Mouse (Mus musculus) spleen, adult 12 weeks (tissue): ENCODE measurements around the gene Nckap5.

Experiments
- DNase-seq: peaks from one replicate; pipeline ENCODE4 v3.0.0; 2022; ENCODE audit warnings: low spot score

The Nckap5 gene

DNA sequence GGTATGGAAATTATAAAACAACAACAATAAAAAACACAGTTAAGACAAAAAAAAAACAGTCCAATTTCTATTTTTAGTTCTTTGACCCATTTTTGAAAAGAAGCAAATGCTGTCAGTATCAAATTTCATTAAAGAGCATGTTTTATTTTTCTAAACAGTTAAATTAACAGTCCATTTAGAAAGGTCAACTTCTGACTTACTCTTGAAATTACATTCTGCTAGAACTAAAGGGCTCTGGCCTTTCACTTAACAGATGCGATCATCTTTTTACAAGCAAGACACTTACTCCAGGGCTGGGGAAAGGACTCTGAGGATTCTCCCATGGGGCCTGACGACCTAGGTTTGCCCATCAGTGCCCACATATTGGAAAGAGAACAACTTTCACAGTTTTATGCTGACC is 359.2 kb downstream of the Nckap5 start:
- no peak for DNase-seq

DNA sequence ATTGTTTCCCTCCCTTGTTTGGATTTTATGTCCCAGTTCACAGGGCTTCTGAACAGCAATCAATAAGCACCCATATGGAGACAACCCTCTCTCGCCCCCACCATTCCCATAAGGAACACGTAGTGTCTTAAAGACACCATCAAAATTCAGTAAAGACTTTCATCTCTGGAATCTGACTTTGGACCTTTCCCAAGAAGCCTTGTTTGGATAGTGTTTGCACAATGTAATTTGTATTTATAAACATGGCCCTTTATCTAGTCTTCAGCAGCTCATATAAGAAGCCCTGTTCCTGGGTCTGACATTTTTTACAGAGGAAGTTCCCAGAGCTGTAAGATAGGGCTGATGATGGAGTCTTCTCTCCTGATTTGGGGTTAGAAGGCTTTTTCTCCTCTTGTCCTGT is 359.7 kb downstream of the Nckap5 start:
- no peak for DNase-seq

DNA sequence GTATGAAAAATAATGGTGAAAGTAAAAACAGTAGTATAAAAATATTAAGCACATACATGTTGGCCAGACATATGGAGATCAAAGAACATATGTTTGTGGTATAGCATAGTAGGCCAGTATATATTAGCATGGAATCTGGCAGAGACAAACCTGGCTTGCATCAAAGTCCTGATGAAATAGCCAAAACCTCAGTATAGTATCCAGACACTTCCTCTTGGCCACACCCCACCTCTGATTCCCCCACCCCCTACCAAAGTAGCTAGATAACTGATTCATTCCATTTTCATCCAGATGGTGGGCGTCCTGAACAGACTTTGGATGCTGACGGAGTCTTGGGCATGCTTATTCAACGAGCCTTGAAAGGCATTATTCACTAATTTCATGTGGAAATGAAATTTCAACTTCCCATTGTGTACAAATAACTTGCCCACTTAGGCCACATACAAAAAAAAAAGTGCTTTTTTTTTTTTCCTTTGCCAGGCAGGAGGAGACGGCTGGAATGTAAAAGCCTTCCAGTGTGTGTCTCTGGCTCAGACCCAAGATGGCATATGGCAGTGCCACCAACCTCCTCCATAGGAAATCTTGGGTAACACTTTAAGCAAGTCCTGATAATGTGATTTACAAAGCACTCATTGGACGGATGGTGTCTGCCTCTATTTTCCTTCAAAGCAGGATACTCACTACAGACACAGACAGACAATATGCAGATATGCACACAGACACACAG is 360.6 kb downstream of the Nckap5 start:
- no peak for DNase-seq

DNA sequence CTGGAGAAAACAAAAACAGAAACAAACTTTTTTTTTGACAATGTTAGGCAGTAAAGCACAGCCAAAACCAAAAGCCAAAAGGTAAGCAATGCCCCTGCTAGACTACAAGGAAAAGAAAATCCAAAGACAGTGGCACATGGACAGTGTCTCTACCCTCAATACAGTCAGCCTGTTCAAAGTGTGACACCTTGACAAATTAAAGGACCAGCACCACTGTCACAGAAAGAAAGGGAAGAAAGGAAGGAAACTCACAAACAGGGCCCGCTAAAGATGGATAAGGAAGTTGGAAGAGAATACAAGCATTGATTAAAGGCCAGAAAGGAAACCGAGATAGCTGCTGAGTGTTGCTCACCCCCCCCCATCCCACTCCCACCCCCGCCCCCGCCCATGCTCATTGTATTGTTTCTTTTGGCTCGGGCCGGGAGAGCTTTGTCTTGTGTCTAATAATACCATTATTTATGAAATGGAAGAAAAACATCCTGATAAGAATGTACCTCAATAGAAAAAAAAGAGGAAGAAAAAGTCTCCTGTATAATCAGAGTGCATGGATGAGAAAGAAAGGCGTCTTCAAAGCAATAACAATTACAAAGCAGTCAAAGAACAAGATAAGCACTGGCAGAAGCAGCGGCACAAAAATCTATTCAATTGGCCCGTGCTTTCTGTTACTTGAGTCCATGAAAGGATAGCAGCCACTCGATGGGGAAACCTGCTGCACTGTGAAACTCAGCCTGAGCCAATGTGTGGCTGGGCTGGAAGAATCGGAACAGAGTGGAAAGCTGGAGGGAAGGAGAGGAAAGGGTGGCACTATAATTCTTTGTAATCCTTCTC is 368.9 kb downstream of the Nckap5 start:
- DNase-seq, result no peak

DNA sequence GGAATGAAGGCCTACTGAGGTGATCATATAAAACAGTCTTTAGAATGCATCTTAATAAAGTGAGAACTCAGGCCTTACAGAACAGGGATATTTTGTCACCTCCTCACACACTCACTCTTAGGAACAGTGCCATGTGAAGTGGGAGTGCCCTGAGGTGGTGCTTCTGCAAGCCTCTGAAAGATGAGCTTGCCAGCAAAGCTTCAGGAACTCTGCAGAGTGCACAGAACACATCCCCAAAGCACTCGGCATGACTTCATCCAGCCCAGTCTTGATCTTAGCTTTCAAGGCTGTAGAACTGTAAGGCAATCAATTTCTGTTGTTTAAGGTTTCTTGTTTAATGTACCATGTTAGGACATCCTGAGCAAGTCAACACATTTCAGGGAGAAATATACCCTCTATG is 372.9 kb downstream of the Nckap5 start:
- DNase-seq, result no peak

DNA sequence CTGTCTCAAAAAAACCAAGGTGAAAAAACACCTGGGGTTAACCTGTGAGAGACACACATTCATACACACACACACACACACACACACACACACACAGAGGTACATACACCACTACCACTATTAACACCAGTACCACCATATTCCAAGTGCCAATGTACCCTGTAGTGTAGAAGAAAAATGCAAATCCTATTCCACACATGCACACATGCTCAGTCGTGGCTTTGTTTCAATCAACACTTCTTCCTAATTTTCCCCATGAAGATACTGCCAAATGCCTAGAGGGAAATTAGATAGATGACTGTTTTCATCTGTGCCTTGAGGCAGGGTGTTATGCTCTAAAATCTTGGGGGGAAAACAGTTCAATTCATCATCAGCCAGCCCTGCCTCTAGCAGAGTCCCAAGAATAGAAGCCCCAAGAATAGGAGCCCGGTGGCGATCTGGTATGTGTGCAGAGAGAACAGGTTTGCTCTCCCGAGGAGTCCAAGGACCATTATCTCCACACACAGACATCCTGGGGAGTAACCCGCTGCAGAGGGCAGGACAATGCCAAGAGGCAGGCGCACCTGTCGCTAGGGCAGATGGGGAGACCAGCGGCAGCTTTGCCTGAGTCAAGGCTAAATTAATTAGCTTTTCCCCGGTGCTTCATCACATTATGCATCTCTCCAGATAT is 376.0 kb downstream of the Nckap5 start:
- no peak for DNase-seq

DNA sequence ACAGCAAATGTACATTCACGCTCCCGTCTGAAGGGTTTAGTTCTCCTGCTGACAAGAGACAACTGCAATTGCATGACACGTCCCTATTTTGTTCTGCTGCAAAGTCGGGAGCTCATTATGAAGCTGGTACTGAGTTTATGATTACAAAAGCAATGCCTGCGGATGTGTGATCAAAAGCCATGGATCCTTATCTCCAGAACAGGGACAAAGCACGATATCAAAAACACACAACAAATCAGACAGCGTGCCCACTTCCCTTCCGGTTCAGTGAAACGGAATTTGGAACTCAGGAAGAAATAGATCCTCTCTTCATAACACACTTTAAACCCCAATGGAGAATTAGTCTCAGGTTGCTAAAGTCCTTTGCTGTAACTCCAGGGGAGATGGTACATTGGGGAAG is 379.1 kb downstream of the Nckap5 start:
- DNase-seq, result no peak

DNA sequence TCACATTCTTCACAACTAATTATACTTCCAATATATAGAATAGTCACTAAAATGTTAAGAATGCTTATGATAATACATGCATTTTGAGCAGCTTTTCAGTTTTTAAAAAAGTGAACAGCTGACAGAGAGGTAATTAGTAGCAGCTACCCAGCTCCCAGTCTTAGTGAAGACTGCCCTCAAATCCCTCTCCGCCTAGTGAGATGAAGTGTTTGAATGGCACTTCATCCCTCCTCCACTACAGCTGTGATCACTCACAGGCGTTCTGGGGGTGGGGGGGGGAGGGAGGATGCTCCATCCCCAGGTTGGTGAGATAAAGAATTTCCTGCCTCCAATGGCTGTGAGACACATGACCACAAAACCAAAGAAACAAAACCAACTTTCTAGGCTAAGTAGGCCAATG is 381.2 kb downstream of the Nckap5 start:
- DNase-seq, result no peak

DNA sequence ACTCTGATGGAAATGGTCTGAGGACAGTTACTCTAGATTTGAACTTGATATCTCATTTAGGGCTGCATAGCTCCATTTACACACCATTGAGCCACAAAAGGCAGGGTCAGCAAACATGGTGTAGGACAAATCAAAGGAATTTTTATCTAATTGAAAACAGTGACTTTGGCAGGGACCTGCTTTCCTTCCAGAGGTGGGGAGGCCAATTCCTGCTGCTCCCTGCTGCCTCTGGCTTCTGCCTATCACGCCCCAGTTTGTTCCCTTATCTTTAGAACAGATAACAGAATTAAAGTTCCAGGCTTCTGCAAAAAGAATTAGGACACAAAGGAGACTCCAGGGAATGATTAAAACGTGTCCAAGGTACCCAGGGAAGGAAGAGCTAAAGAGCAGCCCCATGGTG is 386.7 kb downstream of the Nckap5 start:
- no peak for DNase-seq

DNA sequence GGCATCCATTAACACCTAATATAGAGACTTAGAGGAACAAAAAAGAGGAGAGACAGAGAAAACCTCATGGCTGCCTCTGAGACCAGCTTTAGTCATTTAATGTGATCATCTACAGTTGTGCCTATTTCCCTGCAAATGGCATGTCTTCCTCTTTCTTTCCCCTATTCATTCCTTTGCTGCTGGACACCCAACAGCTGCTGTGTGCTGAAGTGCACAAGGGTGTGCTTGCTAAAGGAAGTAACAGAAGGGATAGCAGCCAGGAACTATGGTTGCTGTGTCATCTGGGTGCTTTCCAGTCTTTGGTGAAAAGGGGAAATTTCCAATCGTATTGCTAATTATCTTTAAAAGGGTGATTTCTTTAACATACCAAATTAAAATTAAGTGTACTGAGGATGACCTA is 387.9 kb downstream of the Nckap5 start:
- DNase-seq, result no peak

DNA sequence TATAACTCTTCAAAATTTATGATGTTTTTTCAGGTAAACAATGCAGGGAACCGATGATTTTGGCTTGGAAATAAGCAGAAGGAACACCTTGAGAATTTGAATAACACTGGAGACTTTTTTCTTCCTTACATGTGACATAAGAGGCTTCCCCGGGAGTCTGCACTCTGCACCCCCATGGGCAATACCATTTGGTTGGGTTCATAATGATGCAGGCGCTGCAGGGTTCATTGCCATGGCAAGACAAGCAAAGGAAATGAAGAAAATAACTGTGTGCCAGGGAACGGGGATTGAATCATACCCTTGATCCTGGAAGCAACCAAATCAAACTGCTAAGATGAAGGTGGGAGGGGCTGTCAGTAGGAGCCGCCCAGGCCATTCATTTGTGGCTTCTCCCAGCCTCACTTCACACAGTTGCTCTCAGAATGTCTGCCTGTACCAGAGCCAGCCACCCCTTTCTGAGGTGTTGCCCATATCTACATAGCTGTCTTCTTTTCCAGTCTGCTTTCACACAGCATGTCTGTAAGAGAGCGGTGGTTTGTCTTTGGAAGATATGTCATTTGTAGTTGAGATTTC is 392.5 kb downstream of the Nckap5 start:
- no peak for DNase-seq

DNA sequence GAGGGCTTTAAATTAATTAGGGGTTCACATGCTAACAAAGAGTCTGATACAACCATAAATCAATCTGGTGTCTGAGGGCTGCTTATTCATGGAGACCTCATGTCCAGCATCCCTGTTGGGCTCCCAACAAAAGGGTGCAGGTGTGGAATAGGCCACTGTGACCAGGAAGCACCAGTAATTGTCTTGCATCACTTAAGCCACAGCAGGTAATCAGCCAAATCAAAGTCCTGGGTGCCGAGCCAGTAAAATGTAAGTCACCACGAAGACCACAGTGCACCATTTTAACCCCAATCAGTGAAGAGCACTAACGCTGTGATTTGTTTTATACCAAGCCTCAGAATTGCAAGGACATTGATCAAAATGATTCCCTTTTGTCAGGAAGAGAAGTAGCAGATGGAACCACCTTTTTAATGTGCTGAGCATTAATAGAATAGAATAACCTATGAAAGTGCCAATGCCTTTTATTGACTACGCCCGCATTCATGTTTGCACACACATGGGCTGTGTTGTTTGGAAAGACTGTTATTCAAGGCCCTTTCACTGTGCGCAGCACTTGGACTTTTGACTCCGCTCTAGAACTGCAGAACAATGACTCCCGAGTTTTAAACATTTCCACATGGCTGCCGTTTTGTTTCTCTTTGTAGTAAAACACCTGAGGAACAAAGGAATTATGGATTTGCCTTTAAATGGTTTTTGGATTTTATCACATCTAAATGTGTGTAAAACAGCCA is 393.5 kb downstream of the Nckap5 start:
- no peak for DNase-seq

DNA sequence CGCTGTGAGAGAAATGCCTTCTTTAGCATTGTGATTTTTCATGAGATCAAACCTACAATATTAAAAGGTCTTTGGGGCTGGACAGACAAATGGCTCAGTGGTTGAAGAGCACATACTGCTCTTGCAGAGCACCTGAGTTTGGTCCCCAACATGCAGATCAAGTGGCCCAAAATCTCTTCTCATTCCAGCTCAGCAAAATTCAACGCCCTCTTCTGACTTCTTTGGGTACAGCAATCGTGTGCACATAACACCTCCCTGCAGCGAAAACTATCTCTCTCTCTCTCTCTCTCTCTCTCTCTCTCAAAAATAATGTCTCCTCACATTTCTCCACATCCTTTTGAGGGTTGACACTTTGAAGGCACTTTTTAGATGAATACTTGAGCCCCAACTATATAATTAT is 398.3 kb downstream of the Nckap5 start:
- DNase-seq, result no peak

DNA sequence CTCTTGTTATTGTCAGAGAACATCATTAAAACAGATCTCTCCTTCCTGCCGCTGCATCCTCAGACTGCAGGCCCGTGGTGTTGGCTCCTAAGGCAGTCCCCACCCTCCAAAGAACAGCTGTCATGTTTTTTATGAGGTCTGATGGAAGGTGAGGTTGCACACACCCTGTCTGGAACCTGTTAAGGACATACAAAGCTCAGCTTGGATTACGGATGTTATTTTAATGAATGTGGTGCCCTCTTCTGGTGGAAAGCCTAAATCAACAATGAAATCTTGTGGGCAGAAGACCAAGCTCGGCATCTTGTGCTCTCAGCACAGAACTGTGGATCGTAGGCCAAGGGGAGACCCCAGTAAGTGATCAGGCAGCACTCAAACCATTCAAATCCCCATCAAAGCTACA is 399.0 kb downstream of the Nckap5 start:
- DNase-seq, result no peak

DNA sequence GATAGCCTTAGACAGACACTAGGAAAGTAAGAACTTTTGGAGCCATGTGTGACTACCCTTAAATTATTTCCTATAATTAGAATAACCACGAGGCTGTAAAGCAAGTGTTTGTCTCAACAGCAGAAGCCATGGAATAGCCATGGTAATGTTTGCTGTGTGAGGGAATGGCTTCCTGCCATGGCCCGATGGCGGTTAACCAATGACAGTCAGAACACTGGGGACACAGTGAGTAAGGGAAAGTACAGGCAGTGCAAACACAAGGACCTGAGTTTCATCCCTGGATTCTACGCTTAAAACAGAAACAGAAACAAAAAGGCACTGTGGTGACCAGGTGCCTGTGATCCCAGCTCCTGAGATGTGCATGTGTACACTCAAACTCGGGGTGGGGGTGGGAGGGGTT is 419.2 kb downstream of the Nckap5 start:
- no peak for DNase-seq

DNA sequence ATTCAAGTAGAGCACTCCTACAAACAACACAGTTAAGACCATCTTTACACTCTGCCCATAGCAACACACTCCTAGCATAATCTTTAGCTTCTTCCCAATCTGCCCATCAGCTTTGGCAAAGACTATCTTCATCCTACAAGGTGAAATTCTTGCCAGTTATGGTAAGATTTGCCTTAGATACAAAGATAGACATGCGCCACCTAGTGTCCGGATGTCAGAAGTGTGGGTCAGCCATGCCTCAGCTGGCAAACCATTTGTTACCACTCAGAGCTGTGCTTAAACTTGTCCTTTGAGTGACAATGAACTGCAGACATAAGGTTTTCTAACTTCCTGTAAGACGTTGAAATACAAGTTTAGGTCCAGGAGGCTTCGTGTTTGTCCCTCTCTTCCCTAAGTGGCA is 422.7 kb downstream of the Nckap5 start:
- no peak for DNase-seq

DNA sequence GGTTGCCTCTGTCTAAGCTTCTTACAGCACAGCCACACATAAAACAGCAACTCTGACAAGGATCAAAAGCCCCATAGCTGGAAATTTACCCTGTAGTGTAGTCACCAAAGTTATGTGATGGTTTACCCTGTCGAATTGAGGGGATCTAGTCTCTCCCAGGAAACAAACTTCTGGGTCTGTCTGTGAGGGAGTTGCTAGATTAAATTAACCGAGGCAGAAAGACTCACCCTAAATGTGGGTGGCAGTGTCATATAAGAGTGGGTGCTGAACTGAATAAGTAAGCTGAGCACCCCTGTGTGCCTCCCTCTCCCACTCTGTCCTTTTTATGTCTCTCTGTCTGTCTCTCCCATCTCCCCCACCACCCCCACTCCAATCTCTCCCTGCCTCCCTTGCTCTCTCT is 425.1 kb downstream of the Nckap5 start:
- no peak for DNase-seq

DNA sequence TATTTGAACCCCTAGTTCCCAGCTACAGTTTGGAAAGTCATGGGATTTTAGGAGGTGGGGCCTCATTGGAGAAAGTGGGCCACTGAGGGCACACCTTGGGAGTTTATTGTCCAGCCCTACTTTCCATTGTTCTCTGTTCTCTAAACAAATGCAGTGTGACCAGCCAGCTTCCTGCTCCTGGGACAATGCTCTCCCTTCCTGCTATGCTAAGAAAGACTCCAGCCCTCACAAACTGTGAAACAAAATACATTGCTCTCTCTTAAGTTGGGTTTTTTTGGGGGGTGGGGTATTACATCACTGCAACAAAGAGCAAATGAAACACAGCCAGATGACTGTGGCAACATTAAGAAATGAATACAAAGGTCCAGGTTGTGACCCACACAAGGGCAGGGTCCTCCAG is 426.6 kb downstream of the Nckap5 start:
- DNase-seq, result no peak

DNA sequence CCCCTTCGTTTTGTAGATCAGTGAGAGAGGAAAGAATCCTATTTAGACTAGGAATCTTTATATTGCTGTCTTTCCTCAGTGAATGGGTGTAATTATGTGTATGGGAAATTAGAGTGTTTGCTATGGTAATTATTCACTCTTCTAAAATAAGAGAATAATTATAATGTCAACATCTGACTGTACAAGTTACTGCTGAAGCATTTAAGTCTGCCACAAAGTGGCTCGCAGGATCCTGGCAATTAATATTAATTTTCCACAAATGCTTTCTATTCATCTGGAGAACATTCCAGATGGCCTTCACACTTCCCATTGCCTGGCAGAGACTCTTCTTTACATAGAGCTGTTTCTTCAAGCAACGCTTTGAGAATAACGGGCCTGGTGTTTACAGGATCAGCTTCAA is 439.4 kb downstream of the Nckap5 start:
- no peak for DNase-seq

DNA sequence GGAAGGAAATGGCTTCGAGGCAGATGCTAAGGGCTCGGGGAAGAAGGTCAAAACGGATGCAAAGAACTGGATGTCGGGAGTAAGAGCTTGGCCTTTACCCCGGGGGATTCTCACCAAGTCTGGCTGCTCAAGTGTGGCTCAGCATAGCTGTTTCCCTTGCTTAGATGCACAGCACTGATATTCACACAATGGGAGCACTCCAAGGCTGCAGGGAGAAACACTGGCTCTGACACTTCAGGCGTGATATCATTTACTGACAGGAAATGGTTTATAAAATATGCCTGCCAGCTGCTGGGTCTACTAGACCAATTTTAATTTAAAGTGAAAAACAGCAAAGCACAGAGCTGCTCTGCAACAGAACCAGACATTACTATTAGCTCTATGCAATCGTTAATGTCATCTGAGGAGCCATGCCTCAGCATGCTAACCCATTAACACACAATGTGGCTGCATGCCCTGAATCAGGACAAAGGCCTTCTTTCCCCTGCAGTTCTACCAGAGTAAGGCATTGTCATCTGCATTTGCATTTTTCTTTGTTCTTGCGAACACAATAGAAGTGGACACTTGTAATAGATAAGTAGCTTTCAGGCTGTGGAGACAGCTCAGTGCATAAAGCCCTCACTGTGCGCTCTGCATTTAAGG is 453.1 kb downstream of the Nckap5 start:
- no peak for DNase-seq

DNA sequence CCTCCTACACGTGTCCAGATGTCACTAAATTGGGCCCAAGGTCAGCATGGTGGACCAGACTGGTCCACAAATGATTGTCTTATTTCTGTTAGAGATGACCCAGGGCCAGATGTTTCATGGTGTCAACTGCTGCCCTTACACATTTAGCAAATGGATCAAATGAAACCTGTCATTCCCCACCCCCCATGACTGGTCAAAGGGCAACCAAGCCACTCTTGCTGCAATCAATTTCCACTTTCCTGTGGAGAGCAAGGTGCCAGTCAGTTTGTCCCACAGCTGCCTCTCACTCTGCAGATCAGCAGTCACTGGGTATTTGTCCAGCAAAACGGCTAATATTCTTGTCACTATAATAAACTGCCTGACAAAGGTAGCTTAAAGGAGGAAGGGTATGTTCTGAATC is 463.9 kb downstream of the Nckap5 start:
- no peak for DNase-seq

DNA sequence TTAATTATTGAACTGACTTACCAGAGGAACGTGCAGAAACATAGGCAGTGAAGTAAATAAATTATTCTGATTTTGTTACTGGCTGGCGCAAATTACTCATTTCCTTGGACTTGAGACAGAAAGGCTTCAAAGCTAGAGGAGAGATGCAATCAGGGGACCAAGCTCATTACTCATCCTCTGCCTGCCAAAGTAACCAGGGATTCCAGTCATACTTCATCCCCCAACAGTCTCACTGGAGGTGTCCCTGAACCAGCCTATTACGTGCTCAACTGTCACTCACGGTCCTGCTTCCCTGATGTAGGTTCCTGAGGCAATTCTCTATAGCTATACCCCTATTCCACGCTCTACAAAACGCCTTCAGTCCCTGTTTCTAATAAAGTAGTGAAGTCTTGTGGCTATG is 466.0 kb downstream of the Nckap5 start:
- no peak for DNase-seq
